Mouse (Mus musculus): ENCODE data around the gene Nacad. TPM values are rescaled to one million over a fixed set of nuclear protein-coding genes. Genes with fewer than 3 reads are reported as not detected.
A peak's percentile ranks its signal among the peaks of the same experiment; 100 is the strongest.

Gene Nacad
- polyA plus RNA-seq, 1 experiment from 2014 or later, result 71.1 TPM

GRCm38 (mm10) chr11:6605021-6605481 is 802 bp downstream of the Nacad start:
- peaks cover 36% of the 10 kb centered on the region for H3K4me1 ChIP-seq (replicated peaks; ENCODE audit: control insufficient read depth, insufficient read depth, low read length)
- H3K27me3 ChIP-seq (replicated peaks; ENCODE audit: control insufficient read depth, insufficient read depth, low read length), result no peaks in the 10 kb centered on the region
- peak overlapping the region; percentile 98 for H3K27ac ChIP-seq (ENCODE audit: low read length)
- H3K4me3 ChIP-seq (replicated peaks; ENCODE audit: low read length), result peak overlapping the region; percentile 65
- H3K9me3 ChIP-seq (ENCODE audit: control insufficient read depth, low read length), result no peaks in the 10 kb centered on the region
- peaks cover 5% of the 10 kb centered on the region; the same call in 1 of the 2 replicates for H3K36me3 ChIP-seq (ENCODE audit: control insufficient read depth, insufficient read depth)
- ATAC-seq, result peak; percentile 4
- WGBS, result 3% methylated on average over 13 of the region's 13 CpGs
- H3K4me2 ChIP-seq (ENCODE audit: low read length), result peak overlapping the region; percentile 71
- peak overlapping the region; percentile 82 for H3K9ac ChIP-seq (replicated peaks; ENCODE audit: low read depth, low read length)

GRCm38 (mm10) chr11:6604604-6604936 is 1.3 kb downstream of the Nacad start:
- H3K9me3 ChIP-seq (ENCODE audit: control insufficient read depth, low read length), result no peaks in the 10 kb centered on the region
- peaks cover 5% of the 10 kb centered on the region; the same call in 1 of the 2 replicates for H3K36me3 ChIP-seq (ENCODE audit: control insufficient read depth, insufficient read depth)
- no peaks in the 10 kb centered on the region for H3K27me3 ChIP-seq (replicated peaks; ENCODE audit: control insufficient read depth, insufficient read depth, low read length)
- no peak for ATAC-seq
- peak overlapping the region; percentile 82 for H3K9ac ChIP-seq (replicated peaks; ENCODE audit: low read depth, low read length)
- H3K4me2 ChIP-seq (ENCODE audit: low read length), result peak overlapping the region; percentile 71
- peaks cover 41% of the 10 kb centered on the region for H3K4me1 ChIP-seq (replicated peaks; ENCODE audit: control insufficient read depth, insufficient read depth, low read length)
- H3K4me3 ChIP-seq (replicated peaks; ENCODE audit: low read length), result peak overlapping the region; percentile 65
- peak overlapping the region; percentile 98 for H3K27ac ChIP-seq (ENCODE audit: low read length)

- peak; percentile 31 for ATAC-seq
- WGBS, result 9% methylated on average over 12 of the region's 12 CpGs
- peak overlapping the region; percentile 82 for H3K9ac ChIP-seq (replicated peaks; ENCODE audit: low read depth, low read length)
- no peaks in the 10 kb centered on the region for H3K27me3 ChIP-seq (replicated peaks; ENCODE audit: control insufficient read depth, insufficient read depth, low read length)
- H3K27ac ChIP-seq (ENCODE audit: low read length), result peak overlapping the region; percentile 98
- no peaks in the 10 kb centered on the region for H3K9me3 ChIP-seq (ENCODE audit: control insufficient read depth, low read length)
- H3K36me3 ChIP-seq (ENCODE audit: control insufficient read depth, insufficient read depth), result peaks cover 5% of the 10 kb centered on the region; the same call in 1 of the 2 replicates
- peak overlapping the region; percentile 71 for H3K4me2 ChIP-seq (ENCODE audit: low read length)
- H3K4me1 ChIP-seq (replicated peaks; ENCODE audit: control insufficient read depth, insufficient read depth, low read length), result peaks cover 46% of the 10 kb centered on the region
- peak overlapping the region; percentile 65 for H3K4me3 ChIP-seq (replicated peaks; ENCODE audit: low read length)
Measured at GRCm38 (mm10) chr11:6603887-6604603, 1.8 kb downstream of the Nacad start.

- Histone ChIP-seq H3K4me2 (ENCODE audit: low read length) (peak overlapping the region; percentile 71), H3K36me3 (ENCODE audit: control insufficient read depth, insufficient read depth) (peaks cover 5% of the 10 kb centered on the region; the same call in 1 of the 2 replicates), H3K27ac (ENCODE audit: low read length) (peak overlapping the region; percentile 19; the same call in 1 of the 2 replicates), H3K27me3 (replicated peaks; ENCODE audit: control insufficient read depth, insufficient read depth, low read length) (no peaks in the 10 kb centered on the region), H3K4me3 (replicated peaks; ENCODE audit: low read length) (peak overlapping the region; percentile 65), H3K9me3 (ENCODE audit: control insufficient read depth, low read length) (no peaks in the 10 kb centered on the region), H3K9ac (replicated peaks; ENCODE audit: low read depth, low read length) (peak overlapping the region; percentile 82), H3K4me1 (replicated peaks; ENCODE audit: control insufficient read depth, insufficient read depth, low read length) (peaks cover 54% of the 10 kb centered on the region)
- WGBS, result 82% methylated on average over 9 of the region's 9 CpGs
- no peak for ATAC-seq
Measured at GRCm38 (mm10) chr11:6603224-6603623, 2.6 kb downstream of the Nacad start.

- no peak overlapping the region for H3K4me3 ChIP-seq (replicated peaks; ENCODE audit: low read length)
- ATAC-seq, result no peak
- H3K4me2 ChIP-seq (ENCODE audit: low read length), result no peak overlapping the region
- no peaks in the 10 kb centered on the region for H3K27me3 ChIP-seq (replicated peaks; ENCODE audit: control insufficient read depth, insufficient read depth, low read length)
- H3K36me3 ChIP-seq (ENCODE audit: control insufficient read depth, insufficient read depth), result peaks cover 5% of the 10 kb centered on the region; the same call in 1 of the 2 replicates
- no peaks in the 10 kb centered on the region for H3K9me3 ChIP-seq (ENCODE audit: control insufficient read depth, low read length)
- H3K9ac ChIP-seq (replicated peaks; ENCODE audit: low read depth, low read length), result no peak overlapping the region
- no peak overlapping the region for H3K27ac ChIP-seq (ENCODE audit: low read length)
- 83% methylated on average over 9 of the region's 9 CpGs for WGBS
- H3K4me1 ChIP-seq (replicated peaks; ENCODE audit: control insufficient read depth, insufficient read depth, low read length), result peaks cover 60% of the 10 kb centered on the region
Measured at GRCm38 (mm10) chr11:6602662-6603061, 3.2 kb downstream of the Nacad start.

- peaks cover 59% of the 10 kb centered on the region for H3K4me1 ChIP-seq (replicated peaks; ENCODE audit: control insufficient read depth, insufficient read depth, low read length)
- H3K27ac ChIP-seq (ENCODE audit: low read length), result no peak overlapping the region
- H3K36me3 ChIP-seq (ENCODE audit: control insufficient read depth, insufficient read depth), result peaks cover 5% of the 10 kb centered on the region; the same call in 1 of the 2 replicates
- H3K4me2 ChIP-seq (ENCODE audit: low read length), result no peak overlapping the region
- no peak overlapping the region for H3K4me3 ChIP-seq (replicated peaks; ENCODE audit: low read length)
- 86% methylated on average over 20 of the region's 20 CpGs for WGBS
- H3K27me3 ChIP-seq (replicated peaks; ENCODE audit: control insufficient read depth, insufficient read depth, low read length), result no peaks in the 10 kb centered on the region
- no peaks in the 10 kb centered on the region for H3K9me3 ChIP-seq (ENCODE audit: control insufficient read depth, low read length)
- H3K9ac ChIP-seq (replicated peaks; ENCODE audit: low read depth, low read length), result no peak overlapping the region
- ATAC-seq, result no peak
Measured at GRCm38 (mm10) chr11:6601649-6602480, 4.0 kb downstream of the Nacad start.

- H3K4me2 ChIP-seq (ENCODE audit: low read length), result no peak overlapping the region
- ATAC-seq, result no peak
- H3K36me3 ChIP-seq (ENCODE audit: control insufficient read depth, insufficient read depth), result peaks cover 13% of the 10 kb centered on the region
- no peak overlapping the region for H3K27ac ChIP-seq (ENCODE audit: low read length)
- no peak overlapping the region for H3K4me3 ChIP-seq (replicated peaks; ENCODE audit: low read length)
- no peaks in the 10 kb centered on the region for H3K9me3 ChIP-seq (ENCODE audit: control insufficient read depth, low read length)
- peaks cover 50% of the 10 kb centered on the region for H3K4me1 ChIP-seq (replicated peaks; ENCODE audit: control insufficient read depth, insufficient read depth, low read length)
- no peaks in the 10 kb centered on the region for H3K27me3 ChIP-seq (replicated peaks; ENCODE audit: control insufficient read depth, insufficient read depth, low read length)
- H3K9ac ChIP-seq (replicated peaks; ENCODE audit: low read depth, low read length), result no peak overlapping the region
- WGBS, result 86% methylated on average over 8 of the region's 8 CpGs
Measured at GRCm38 (mm10) chr11:6600284-6600944, 5.4 kb downstream of the Nacad start.

GRCm38 (mm10) chr11:6599831-6600230 is 6.0 kb downstream of the Nacad start:
- 81% methylated on average over 6 of the region's 6 CpGs for WGBS
- peaks cover 15% of the 10 kb centered on the region for H3K36me3 ChIP-seq (ENCODE audit: control insufficient read depth, insufficient read depth)

More at GRCm38 (mm10) chr11:6599831-6600230, 6.0 kb downstream of the Nacad start:
- no peaks in the 10 kb centered on the region for H3K27me3 ChIP-seq (replicated peaks; ENCODE audit: control insufficient read depth, insufficient read depth, low read length)
- no peak overlapping the region for H3K4me3 ChIP-seq (replicated peaks; ENCODE audit: low read length)
- H3K4me1 ChIP-seq (replicated peaks; ENCODE audit: control insufficient read depth, insufficient read depth, low read length), result peaks cover 50% of the 10 kb centered on the region
- no peak for ATAC-seq
- H3K27ac ChIP-seq (ENCODE audit: low read length), result no peak overlapping the region; the same call in 1 of the 2 replicates
- H3K9me3 ChIP-seq (ENCODE audit: control insufficient read depth, low read length), result no peaks in the 10 kb centered on the region
- peak overlapping the region; percentile 58; the same call in 1 of the 2 replicates for H3K9ac ChIP-seq (replicated peaks; ENCODE audit: low read depth, low read length)
- peak overlapping the region; percentile 58 for H3K4me2 ChIP-seq (ENCODE audit: low read length)
